Mouse (Mus musculus): ENCODE data around the gene 2310034C09Rik.
"Not testable (repeated sequence)": the region's sequence is repeated elsewhere in the genome, so short reads cannot be mapped to it uniquely, and the experiment has no call there.

2310034C09Rik gene

GRCm38 (mm10) chr16:88758547-88758946 is at the start of gene 2310034C09Rik:
TSS of gene 2310034C09Rik (plus strand) at chr16:88758847.
- DNase-seq (ENCODE audit: low spot score): not testable (repeated sequence)

DNA sequence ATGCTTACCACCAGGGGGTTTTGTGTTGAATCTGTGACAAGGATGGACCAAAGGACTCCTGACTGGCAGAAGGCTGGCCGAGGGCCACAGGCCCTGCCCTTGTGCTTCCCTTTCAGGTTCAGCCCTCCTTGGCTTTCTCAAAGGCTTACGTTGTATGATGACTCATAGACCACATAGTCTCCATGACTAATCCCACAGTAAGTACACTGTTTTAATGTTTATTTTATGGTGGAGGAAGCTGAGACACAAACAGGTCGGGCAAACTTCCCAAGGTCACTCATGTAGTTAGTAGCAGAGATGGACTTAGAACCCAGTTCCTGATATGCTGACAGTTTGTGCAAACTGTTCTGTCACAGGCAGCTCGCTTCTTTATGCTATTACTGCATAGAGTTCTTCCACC is 47.9 kb upstream of the 2310034C09Rik start:
- no peak for DNase-seq (ENCODE audit: low spot score)

GRCm38 (mm10) chr16:88711245-88711644 is 47.4 kb upstream of the 2310034C09Rik start:
- no peak for DNase-seq (ENCODE audit: low spot score)

- DNase-seq (ENCODE audit: low spot score): no peak
Observed at GRCm38 (mm10) chr16:88716549-88716948, 42.1 kb upstream of the 2310034C09Rik start.

- DNase-seq (ENCODE audit: low spot score): no peak
Observed at GRCm38 (mm10) chr16:88720031-88720430, 38.6 kb upstream of the 2310034C09Rik start.

- DNase-seq (ENCODE audit: low spot score): no peak
Observed at GRCm38 (mm10) chr16:88728812-88729275, 29.8 kb upstream of the 2310034C09Rik start, which contains the start of gene Krtap13-1. TSS of gene Krtap13-1 (plus strand) at chr16:88728862.

GRCm38 (mm10) chr16:88735391-88735790 is 23.3 kb upstream of the 2310034C09Rik start:
- no peak for DNase-seq (ENCODE audit: low spot score)

DNA sequence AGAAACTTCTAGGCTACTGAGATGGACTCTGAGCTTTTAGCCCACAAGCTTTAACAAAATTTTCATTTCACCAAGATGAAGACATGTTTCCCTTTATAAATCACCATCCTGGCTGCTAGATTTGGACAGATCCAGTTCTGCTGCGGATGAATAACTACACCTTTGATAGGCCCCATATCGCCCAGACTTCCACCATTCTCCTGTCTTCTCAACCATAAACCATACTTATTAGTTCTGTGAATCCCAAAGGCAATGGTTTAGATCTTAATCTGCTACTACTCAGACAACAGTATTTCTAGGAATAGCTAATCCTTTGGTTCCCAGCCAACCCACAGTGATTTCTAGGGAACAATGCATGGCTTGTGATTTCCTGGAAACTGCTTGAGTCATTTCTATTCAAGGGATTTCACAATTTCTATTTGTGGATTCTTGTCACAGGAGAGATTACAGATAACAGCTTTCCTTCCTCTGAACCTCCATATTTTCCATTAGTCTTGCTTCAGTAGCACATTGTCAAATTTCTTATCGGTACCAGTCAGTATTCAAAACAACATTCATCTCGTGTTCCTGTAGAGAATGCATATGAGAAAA is 13.8 kb upstream of the 2310034C09Rik start:
- DNase-seq (ENCODE audit: low spot score): no peak

- DNase-seq (ENCODE audit: low spot score): no peak
Observed at GRCm38 (mm10) chr16:88747943-88748342, 10.7 kb upstream of the 2310034C09Rik start.

DNA sequence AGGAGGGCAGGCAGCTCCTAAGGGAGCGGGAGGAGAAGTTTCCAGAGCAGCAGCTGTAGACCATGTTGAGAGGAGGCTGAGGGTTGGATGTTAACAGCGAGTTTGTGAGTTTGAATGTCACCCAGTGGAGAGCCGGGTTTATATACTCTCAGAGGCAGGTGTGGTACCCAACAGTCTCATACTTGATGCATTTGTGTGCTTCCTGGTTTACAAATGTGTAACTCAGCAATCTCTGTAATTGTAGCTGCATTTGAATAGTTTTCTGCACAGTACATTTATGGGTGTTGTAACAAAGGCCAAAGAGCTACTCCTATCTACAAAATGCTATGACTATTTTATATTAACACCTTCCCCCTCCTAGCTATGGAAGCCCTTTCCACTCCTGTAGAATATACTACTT is 7.1 kb upstream of the 2310034C09Rik start, which contains the start of gene Krtap13:
Gene Krtap13 (minus strand): TSS at position 101 of the 400 bp plus-strand sequence.
- not testable (repeated sequence) for DNase-seq (ENCODE audit: low spot score)

DNA sequence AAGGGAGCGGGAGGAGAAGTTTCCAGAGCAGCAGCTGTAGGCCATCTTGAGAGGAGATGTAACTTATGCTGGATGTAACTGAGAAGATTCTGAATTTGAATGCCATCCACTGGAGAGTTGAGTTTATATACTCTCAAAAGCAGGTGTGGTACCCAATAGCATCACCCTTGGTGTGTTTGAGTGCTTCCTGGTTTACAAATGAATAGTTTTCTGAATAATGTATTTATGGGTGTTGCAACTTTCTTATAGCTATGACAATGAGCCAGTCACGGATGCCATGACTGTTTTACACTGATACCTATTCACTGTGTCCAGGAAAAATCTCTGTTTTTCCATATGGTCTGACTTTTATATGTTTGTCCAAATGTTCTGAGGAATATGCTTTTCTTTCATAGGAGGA is 15.5 kb downstream of the 2310034C09Rik start, which contains the start of gene 2310057N15Rik:
Gene 2310057N15Rik (minus strand): TSS at position 101 of the 400 bp plus-strand sequence.
- no peak for DNase-seq (ENCODE audit: low spot score)

DNA sequence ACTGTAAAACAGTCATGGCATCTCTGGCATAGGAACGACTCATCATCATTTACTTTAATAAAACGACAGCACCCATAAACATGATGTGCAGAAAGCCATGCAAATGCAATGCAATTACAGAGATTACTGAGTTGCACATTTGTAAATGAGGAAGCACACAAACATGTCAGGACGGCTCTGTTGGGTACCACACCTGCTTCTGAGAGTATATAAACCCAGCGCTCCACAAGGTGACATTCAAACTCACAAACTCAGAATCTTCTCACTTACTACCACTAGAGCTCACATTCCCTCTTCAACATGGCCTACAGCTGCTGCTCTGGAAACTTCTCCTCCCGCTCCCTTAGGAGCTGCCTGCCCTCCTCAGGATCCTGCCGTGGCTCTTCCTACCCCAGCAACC is 18.9 kb downstream of the 2310034C09Rik start, which contains the start of gene Gm5965:
Gene Gm5965 (plus strand): TSS at position 301 of the 400 bp plus-strand sequence.
- DNase-seq (ENCODE audit: low spot score): no peak

DNA sequence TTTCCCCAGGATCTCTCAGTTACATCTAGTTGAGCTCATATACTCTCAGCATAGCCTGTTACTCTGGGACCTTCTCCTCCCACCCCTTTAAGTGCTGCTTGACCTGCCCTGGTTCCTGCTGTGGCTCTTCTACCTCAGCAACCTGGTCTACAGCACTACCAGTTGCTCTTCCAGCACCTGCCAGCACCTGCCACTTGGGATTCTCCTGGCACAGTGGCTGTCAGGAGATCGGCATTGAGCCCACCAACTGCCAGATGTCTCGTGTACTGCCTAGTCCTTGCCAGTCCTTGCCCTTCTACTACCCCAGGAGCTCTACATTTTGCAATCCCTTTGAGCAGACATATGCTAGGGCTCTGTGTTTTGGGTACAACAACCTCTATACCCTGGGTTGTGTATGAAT is 28.1 kb downstream of the 2310034C09Rik start:
- DNase-seq (ENCODE audit: low spot score): no peak

Measured in retina, embryonic 14.5 days (tissue).